Mouse (Mus musculus): Measurements from ENCODE around the gene Carmil3. TPM values are rescaled to one million over a fixed set of nuclear protein-coding genes. Genes with fewer than 3 reads are reported as not detected.

Carmil3 gene
- polyA plus RNA-seq, 1 experiment from 2014 or later = 16.8 TPM

- peak overlapping the region; percentile 94 for H3K4me2 ChIP-seq (replicated peaks)
- H3K27ac ChIP-seq = peak overlapping the region; percentile 32; the same call in 1 of the 2 replicates
- no peaks in the 10 kb centered on the region for H3K9me3 ChIP-seq
- H3K4me3 ChIP-seq = peak overlapping the region; percentile 51
- H3K36me3 ChIP-seq = no peaks in the 10 kb centered on the region
- H3K27me3 ChIP-seq (replicated peaks) = peaks cover 14% of the 10 kb centered on the region
- H3K9ac ChIP-seq = peak overlapping the region; percentile 56
- peak; percentile 73 for ATAC-seq (ENCODE audit: low FRiP score, low read depth)
- WGBS = under 1% methylated on average over 61 of the region's 61 CpGs
- H3K4me1 ChIP-seq = peaks cover 25% of the 10 kb centered on the region
Observed at GRCm38 (mm10) chr14:55520451-55521361, 30.3 kb downstream of the Carmil3 start.

GRCm38 (mm10) chr14:55524062-55524461 is 33.6 kb downstream of the Carmil3 start:
- no peaks in the 10 kb centered on the region for H3K9me3 ChIP-seq
- 59% methylated on average over 4 of the region's 4 CpGs for WGBS
- H3K27me3 ChIP-seq (replicated peaks) = peaks cover 12% of the 10 kb centered on the region
- H3K4me3 ChIP-seq = no peak overlapping the region
- peaks cover 18% of the 10 kb centered on the region for H3K4me1 ChIP-seq
- no peak for ATAC-seq (ENCODE audit: low FRiP score, low read depth)
- H3K27ac ChIP-seq = no peak overlapping the region
- H3K9ac ChIP-seq = no peak overlapping the region
- H3K36me3 ChIP-seq = no peaks in the 10 kb centered on the region
- H3K4me2 ChIP-seq (replicated peaks) = no peak overlapping the region

DNA sequence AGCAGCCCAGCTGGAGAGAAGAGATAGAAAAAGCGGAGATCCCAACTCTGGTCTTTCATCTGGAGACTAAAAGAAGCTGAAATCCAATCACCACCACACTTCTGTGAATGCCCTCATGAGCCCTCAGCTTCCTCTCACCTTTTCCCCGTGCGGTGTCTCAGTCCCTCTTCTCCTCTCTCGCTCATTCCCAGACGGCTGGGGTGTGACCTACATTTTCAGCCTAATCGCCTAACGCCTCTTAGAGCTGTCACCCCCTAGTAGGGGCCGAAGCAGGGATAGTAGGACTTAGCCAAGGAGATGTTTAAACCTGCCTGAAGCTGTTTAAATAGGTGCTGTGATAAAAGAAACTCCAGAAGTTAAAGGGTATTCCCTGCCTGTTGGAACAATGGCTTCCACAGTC is 34.3 kb downstream of the Carmil3 start, which contains the start of gene Nrl:
Nrl (minus strand) TSS at position 197 of the 400 bp plus-strand sequence.
- no peaks in the 10 kb centered on the region for H3K36me3 ChIP-seq
- no peak within 1 kb of the TSS for H3K9ac ChIP-seq
- 46% methylated on average over 8 of the region's 8 CpGs for WGBS
- H3K4me1 ChIP-seq = peaks cover 12% of the 10 kb centered on the region
- no peak within 1 kb of the TSS for H3K27ac ChIP-seq
- no peak within 1 kb of the TSS for H3K4me3 ChIP-seq
- no peak for ATAC-seq (ENCODE audit: low FRiP score, low read depth)
- H3K4me2 ChIP-seq (replicated peaks) = no peak within 1 kb of the TSS
- no peaks in the 10 kb centered on the region for H3K9me3 ChIP-seq
- peaks cover 12% of the 10 kb centered on the region for H3K27me3 ChIP-seq (replicated peaks)

GRCm38 (mm10) chr14:55526674-55527073 is 36.2 kb downstream of the Carmil3 start:
- no peak for ATAC-seq (ENCODE audit: low FRiP score, low read depth)
- 92% methylated on average over 2 of the region's 2 CpGs for WGBS
- Histone ChIP-seq H3K4me1 (no peaks in the 10 kb centered on the region), H3K36me3 (no peaks in the 10 kb centered on the region), H3K9ac (no peak overlapping the region), H3K4me2 (replicated peaks) (no peak overlapping the region), H3K9me3 (no peaks in the 10 kb centered on the region), H3K27ac (no peak overlapping the region), H3K4me3 (no peak overlapping the region), H3K27me3 (replicated peaks) (peaks cover 7% of the 10 kb centered on the region; the same call in 1 of the 2 replicates)

DNA sequence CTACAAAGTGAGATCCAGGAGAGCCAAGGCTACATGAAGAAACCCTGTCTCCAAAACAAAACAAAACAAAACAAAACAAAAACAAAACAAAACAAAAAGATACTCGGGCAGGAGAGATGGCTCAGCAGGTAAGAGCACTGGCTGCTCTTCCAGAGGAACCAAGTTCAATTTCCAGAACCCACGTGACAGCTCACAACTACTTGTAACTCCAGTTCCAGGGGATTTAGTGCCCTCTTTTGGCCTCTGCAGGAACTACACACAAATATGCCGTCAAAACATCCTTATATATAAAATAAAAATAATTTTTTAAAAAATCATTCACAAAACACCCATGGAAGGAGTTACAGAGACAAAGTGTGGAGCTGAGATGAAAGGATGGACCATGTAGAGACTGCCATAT is 37.5 kb downstream of the Carmil3 start:
- no peak overlapping the region for H3K4me2 ChIP-seq (replicated peaks)
- no peaks in the 10 kb centered on the region for H3K4me1 ChIP-seq
- no peak overlapping the region for H3K27ac ChIP-seq
- no peaks in the 10 kb centered on the region for H3K9me3 ChIP-seq
- no peak overlapping the region for H3K9ac ChIP-seq
- ATAC-seq (ENCODE audit: low FRiP score, low read depth) = no peak
- H3K4me3 ChIP-seq = no peak overlapping the region
- no peaks in the 10 kb centered on the region for H3K36me3 ChIP-seq
- WGBS = 25% methylated on average over 3 of the region's 3 CpGs
- no peaks in the 10 kb centered on the region for H3K27me3 ChIP-seq (replicated peaks)

- H3K9me3 ChIP-seq = no peaks in the 10 kb centered on the region
- no peaks in the 10 kb centered on the region for H3K27me3 ChIP-seq (replicated peaks)
- 57% methylated on average over 6 of the region's 6 CpGs for WGBS
- H3K27ac ChIP-seq = no peak overlapping the region
- H3K9ac ChIP-seq = no peak overlapping the region
- H3K4me1 ChIP-seq = peaks cover 15% of the 10 kb centered on the region
- H3K4me2 ChIP-seq (replicated peaks) = no peak overlapping the region
- H3K36me3 ChIP-seq = no peaks in the 10 kb centered on the region
- H3K4me3 ChIP-seq = no peak overlapping the region
- ATAC-seq (ENCODE audit: low FRiP score, low read depth) = no peak
Observed at GRCm38 (mm10) chr14:55536116-55536745, 45.8 kb downstream of the Carmil3 start.

DNA sequence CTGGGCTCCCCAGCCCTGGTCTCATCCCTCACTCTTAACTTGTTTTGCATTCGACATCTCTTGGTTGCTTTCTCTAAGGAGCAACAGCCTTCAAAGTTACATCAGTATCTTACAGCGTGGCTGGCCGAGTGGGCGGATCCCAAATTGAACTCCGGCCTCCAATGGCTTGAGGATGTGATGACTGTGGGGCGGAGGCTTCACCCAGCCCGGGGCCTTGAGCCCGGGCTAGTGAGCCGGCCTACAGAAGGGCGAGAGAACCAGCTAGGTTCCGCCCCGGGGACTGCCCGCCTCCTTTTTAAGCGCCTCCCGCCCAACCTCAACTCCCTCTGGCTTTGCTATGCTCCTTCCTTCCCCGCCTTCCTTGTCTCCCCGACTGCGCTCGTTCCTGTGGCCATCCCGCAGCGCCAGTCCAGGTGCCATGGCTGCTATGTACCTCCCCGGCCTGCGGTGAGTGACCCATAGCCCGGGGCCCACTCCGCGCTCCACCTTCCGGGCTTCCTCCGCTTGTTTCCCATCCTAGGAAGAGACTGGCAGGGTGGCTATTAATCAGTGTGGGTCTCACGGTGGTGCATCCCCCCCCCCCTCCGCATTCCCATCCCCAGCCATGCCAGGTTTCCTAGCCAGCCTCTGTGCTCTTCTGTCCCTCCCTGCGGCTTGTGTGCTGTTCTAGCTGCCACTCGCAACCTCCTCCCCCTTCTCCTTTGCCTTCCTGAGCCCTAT is 49.8 kb downstream of the Carmil3 start, which contains the start of gene Pck2:
Pck2 (plus strand) TSS at position 200 of the 720 bp plus-strand sequence.
- peak within 1 kb of the TSS; percentile 50 for H3K4me3 ChIP-seq

GRCm38 (mm10) chr14:55540787-55541321 is 50.4 kb downstream of the Carmil3 start:
- ATAC-seq (ENCODE audit: low FRiP score, low read depth) = peak; percentile 48
- no peaks in the 10 kb centered on the region for H3K9me3 ChIP-seq
- H3K4me3 ChIP-seq = peak overlapping the region; percentile 50
- peaks cover 6% of the 10 kb centered on the region; the same call in 1 of the 2 replicates for H3K36me3 ChIP-seq
- WGBS = 9% methylated on average over 10 of the region's 10 CpGs
- H3K4me1 ChIP-seq = peaks cover 20% of the 10 kb centered on the region
- peak overlapping the region; percentile 83 for H3K4me2 ChIP-seq (replicated peaks)
- no peaks in the 10 kb centered on the region for H3K27me3 ChIP-seq (replicated peaks)
- H3K9ac ChIP-seq = peak overlapping the region; percentile 63
- 0 out of 2 replicates have a peak overlapping the region, but pooled peaks have one; percentile 1 for H3K27ac ChIP-seq

More for the DNA sequence above, 49.8 kb downstream of the Carmil3 start, which contains the start of gene Pck2:
- Histone ChIP-seq H3K9me3 (no peaks in the 10 kb centered on the region), H3K27ac (0 out of 2 replicates have a peak within 1 kb of the TSS, but pooled peaks have one; percentile 1), H3K4me2 (replicated peaks) (peak within 1 kb of the TSS; percentile 83), H3K9ac (peak within 1 kb of the TSS; percentile 63), H3K4me1 (peaks cover 20% of the 10 kb centered on the region), H3K36me3 (peaks cover 6% of the 10 kb centered on the region; the same call in 1 of the 2 replicates), H3K27me3 (replicated peaks) (no peaks in the 10 kb centered on the region)
- peak; percentile 81 for ATAC-seq (ENCODE audit: low FRiP score, low read depth)
- WGBS = under 1% methylated on average over 32 of the region's 32 CpGs

GRCm38 (mm10) chr14:55542268-55542667 is 51.8 kb downstream of the Carmil3 start:
- no peak overlapping the region for H3K9ac ChIP-seq
- H3K27me3 ChIP-seq (replicated peaks) = no peaks in the 10 kb centered on the region
- ATAC-seq (ENCODE audit: low FRiP score, low read depth) = no peak
- no peak overlapping the region for H3K27ac ChIP-seq
- no peaks in the 10 kb centered on the region for H3K9me3 ChIP-seq
- peaks cover 20% of the 10 kb centered on the region for H3K4me1 ChIP-seq
- H3K4me3 ChIP-seq = no peak overlapping the region
- no peak overlapping the region for H3K4me2 ChIP-seq (replicated peaks)
- 98% methylated on average over 12 of the region's 12 CpGs for WGBS
- peaks cover 13% of the 10 kb centered on the region; the same call in 1 of the 2 replicates for H3K36me3 ChIP-seq

GRCm38 (mm10) chr14:55544334-55544733 is 53.9 kb downstream of the Carmil3 start:
- H3K36me3 ChIP-seq = peaks cover 30% of the 10 kb centered on the region
- H3K27ac ChIP-seq = no peak overlapping the region
- H3K4me1 ChIP-seq = peaks cover 20% of the 10 kb centered on the region
- no peak overlapping the region for H3K4me3 ChIP-seq
- no peak overlapping the region for H3K9ac ChIP-seq
- no peaks in the 10 kb centered on the region for H3K9me3 ChIP-seq
- WGBS = 76% methylated on average over 9 of the region's 9 CpGs
- H3K4me2 ChIP-seq (replicated peaks) = no peak overlapping the region
- no peak for ATAC-seq (ENCODE audit: low FRiP score, low read depth)
- H3K27me3 ChIP-seq (replicated peaks) = no peaks in the 10 kb centered on the region

DNA sequence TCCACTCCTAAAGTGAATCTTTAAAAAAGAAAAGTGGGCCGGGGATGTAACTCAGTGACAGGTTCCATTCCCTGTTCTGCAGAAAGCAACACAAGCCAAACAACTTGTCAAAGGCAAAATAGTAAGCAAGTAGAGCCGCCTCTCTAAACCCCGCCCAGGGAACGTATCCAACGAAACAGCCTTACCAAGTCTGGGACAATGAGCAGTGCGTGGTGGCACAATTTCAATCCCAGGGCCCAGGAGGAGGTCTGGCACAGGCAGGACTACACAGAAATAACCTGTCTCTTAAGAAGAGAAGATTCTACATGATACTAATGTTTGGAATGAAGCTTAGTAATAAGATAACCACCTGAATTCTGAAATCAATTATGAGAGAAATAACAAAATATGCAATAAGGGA is 59.7 kb downstream of the Carmil3 start:
- no peaks in the 10 kb centered on the region for H3K4me1 ChIP-seq
- no peak overlapping the region for H3K27ac ChIP-seq
- WGBS = 85% methylated on average over 6 of the region's 6 CpGs
- H3K9me3 ChIP-seq = no peaks in the 10 kb centered on the region
- no peak overlapping the region for H3K9ac ChIP-seq
- no peak overlapping the region for H3K4me3 ChIP-seq
- H3K27me3 ChIP-seq (replicated peaks) = no peaks in the 10 kb centered on the region
- H3K4me2 ChIP-seq (replicated peaks) = no peak overlapping the region
- no peak for ATAC-seq (ENCODE audit: low FRiP score, low read depth)
- peaks cover 24% of the 10 kb centered on the region for H3K36me3 ChIP-seq
